Mouse (Mus musculus) myocyte (in vitro differentiated cells): ENCODE measurements around the gene Stk10.
A peak's percentile ranks its signal among the peaks of the same experiment; 100 is the strongest.

Source experiments
- CEBPB ChIP-seq: IDR thresholded peaks from 2 replicates; pipeline ENCODE4 v1.6.1; 2011; ENCODE audit warnings: mild to moderate bottlenecking, moderate library complexity; ENCODE audit not compliant: poor library complexity, insufficient read depth, severe bottlenecking
- MAX ChIP-seq: IDR thresholded peaks from one replicate; pipeline ENCODE4 v1.6.1; 2011; ENCODE audit warnings: low read depth, mild to moderate bottlenecking, control low read depth
- MYOD1 ChIP-seq, 3 experiments: IDR thresholded peaks; one replicate each; pipeline ENCODE4 v1.6.1; 2011; ENCODE audit warnings: control low read depth in 2 of 3, low read depth in 2 of 3, mild to moderate bottlenecking in 2 of 3, moderate library complexity in 1 of 3; ENCODE audit not compliant: insufficient read length in 2 of 3, control insufficient read depth in 1 of 3
- MYOG ChIP-seq, 3 experiments: IDR thresholded peaks; one replicate each; pipeline ENCODE4 v1.6.1; 2011; ENCODE audit warnings: control low read depth in 2 of 3, low read depth in 2 of 3, mild to moderate bottlenecking in 2 of 3; ENCODE audit not compliant: insufficient read length in 2 of 3, control insufficient read depth in 1 of 3, insufficient read depth in 1 of 3
- POLR2A ChIP-seq: IDR thresholded peaks from one replicate; pipeline ENCODE4 v1.6.1; 2011; ENCODE audit warnings: low read depth, mild to moderate bottlenecking, control low read depth, moderate library complexity; ENCODE audit not compliant: insufficient read length
- POLR2AphosphoS2 ChIP-seq: IDR thresholded peaks from one replicate; pipeline ENCODE4 v1.6.1; 2011; ENCODE audit warnings: low read depth, control low read depth; ENCODE audit not compliant: insufficient read length
- SRF ChIP-seq: IDR thresholded peaks from one replicate; pipeline ENCODE4 v1.6.1; 2011; ENCODE audit warnings: low read depth; ENCODE audit not compliant: control insufficient read depth, insufficient read length
- TCF12 ChIP-seq: IDR thresholded peaks from one replicate; pipeline ENCODE4 v1.6.1; 2011; ENCODE audit warnings: mild to moderate bottlenecking, control low read depth; ENCODE audit not compliant: poor library complexity, insufficient read depth, severe bottlenecking
- USF1 ChIP-seq: IDR thresholded peaks from one replicate; pipeline ENCODE4 v1.6.1; 2011; ENCODE audit warnings: low read depth, mild to moderate bottlenecking, control low read depth, moderate library complexity

DNA sequence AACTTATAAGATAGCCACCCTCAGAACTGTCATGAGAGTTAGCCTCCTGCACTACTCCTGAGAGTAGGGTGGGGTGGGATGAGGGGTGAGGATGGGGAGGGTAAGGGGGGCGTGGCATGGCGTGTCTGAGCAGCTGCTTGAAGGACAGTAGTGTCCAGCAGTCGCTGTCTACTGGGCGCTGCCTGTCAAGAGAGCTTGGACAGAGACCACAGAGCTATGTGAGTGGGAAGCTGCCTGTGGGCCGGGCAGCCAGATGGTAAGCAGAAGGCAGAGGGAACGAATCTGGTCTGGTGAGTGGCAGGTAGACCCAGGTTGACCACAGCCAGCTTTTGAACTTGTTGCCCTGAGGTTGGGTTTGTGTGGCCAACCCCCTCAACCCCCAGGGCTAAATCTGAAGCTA is 7.4 kb downstream of the Stk10 start:
- peak in 2 of 3 experiments; percentile 58 to 77 for TF ChIP-seq MYOG (IDR thresholded peaks at IDR 0.05; ENCODE audit: control insufficient read depth in 1 of 3, insufficient read depth in 1 of 3, insufficient read length in 2 of 3, low read depth in 2 of 3)
- no peak for TF ChIP-seq CEBPB
- no peak for TF ChIP-seq POLR2A
- TF ChIP-seq USF1: no peak
- no peak for TF ChIP-seq POLR2AphosphoS2
- peak in 2 of 3 experiments; percentile 56 to 84 for TF ChIP-seq MYOD1 (IDR thresholded peaks at IDR 0.05; ENCODE audit: control insufficient read depth in 1 of 3, insufficient read length in 2 of 3, low read depth in 2 of 3)
- TF ChIP-seq SRF: no peak
- peak; percentile 26 for TF ChIP-seq TCF12
- no peak for TF ChIP-seq MAX
